Mouse (Mus musculus) cerebral cortex, adult 2 months (tissue): ENCODE measurements around the gene Tmc4.

Source experiments
- WGBS: fragments of 180-500 bp; shearing (Covaris S2); methylation state at CpG from one replicate; pipeline ENCODE4 v1.1.7; 2018; 5-methylcytosine and 5-hydroxymethylcytosine counted together

Tmc4 gene

DNA sequence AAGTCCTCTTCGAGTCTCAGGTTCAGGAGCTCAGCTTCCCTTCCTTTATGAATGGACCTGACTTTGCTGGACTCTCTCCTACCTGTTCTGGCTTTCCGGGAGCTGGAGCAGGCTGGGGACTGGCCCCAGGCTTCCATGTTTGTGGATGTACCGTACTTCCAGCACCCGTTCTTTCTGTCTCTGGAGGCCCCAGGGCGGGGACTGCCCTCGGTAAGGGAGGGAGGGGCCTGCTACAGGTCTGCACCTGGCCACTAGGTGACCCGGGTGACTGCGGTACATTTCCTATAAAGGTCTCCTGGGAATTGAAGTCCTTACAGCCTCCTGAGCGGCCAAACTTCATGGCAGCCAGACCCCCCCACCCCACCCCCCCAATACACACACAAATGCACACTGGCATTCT is at the start of gene Tmc4:
Gene Tmc4, minus strand, starts transcription at position 212 of the 400 bp plus-strand sequence.
- WGBS: 63% methylated on average over 9 of the region's 9 CpGs

DNA sequence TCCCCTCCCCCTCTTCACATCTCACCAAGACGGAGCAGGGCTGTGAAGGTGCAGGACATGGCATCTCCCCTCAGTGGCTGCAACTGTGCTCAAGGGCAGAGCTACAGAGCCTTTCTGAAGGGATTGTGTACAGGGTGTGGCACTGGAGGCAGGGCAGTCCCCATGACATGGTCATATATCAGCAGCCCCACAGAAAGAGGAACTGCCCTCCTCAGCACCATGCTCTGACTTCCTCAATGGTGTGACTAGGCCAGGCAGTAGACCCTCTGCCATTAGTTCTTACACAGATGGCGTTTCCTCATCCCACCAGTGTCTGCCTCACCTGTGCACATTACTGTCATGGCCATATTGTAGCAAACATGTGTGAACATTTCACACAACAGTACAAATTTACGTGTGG is 42.9 kb upstream of the Tmc4 start, which contains the start of gene Pirb:
Gene Pirb, minus strand, starts transcription at position 124 of the 400 bp plus-strand sequence.
- 65% methylated on average over 1 of the region's 3 CpGs for WGBS

DNA sequence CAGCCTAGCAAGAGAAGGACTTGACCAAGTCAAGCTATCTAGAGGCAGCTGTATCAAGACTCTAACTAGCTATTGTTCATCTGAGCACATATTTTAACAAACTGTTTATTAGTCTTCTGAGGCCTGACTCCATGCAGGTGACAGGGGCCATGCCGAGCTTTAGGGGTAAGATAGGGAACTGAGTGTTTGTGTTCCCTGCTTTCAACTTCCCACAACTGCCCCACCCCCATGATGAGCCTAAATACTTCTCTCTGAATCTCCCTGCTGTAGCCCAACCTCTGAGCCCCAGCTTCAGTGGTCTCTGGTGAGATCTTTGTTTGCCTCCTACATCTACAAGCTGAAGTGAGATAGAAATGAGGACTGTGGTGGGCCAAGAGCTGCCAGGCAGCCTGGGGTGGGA is 37.9 kb upstream of the Tmc4 start:
- WGBS: 83% methylated on average over 1 of the region's 1 CpGs

DNA sequence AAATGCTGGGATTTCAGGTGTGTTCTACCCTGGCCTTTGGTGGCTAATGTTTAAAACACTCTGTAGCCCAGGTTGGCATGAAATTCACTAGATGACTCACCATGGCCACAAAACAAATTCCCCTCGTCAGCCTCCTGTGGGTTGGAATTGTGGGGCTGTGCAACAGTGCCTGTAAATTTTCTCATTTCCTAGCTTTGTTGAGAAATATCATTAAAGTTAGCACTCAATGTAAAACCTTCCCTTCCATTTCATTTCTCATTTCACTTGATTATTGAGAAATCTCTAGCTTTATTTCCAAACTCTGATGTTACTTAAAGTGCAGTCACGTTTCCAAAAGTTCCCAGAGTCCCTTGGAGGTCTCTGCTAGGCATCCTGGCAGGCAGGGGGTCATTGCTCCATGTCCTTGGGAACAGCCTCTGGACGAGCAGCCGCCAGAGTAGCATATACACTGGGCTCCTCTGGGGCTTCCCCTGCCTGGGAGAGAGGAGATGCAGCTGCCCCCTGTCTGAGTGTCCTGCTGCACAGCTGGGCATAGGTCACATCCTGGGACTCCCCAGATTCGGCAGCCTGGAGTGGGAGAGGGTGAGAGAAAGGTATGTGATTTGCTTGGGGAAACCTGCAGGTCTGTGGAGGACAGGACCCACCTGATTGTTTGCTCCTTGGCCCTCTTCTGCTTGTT is 35.0 kb upstream of the Tmc4 start:
- 54% methylated on average over 5 of the region's 5 CpGs for WGBS

DNA sequence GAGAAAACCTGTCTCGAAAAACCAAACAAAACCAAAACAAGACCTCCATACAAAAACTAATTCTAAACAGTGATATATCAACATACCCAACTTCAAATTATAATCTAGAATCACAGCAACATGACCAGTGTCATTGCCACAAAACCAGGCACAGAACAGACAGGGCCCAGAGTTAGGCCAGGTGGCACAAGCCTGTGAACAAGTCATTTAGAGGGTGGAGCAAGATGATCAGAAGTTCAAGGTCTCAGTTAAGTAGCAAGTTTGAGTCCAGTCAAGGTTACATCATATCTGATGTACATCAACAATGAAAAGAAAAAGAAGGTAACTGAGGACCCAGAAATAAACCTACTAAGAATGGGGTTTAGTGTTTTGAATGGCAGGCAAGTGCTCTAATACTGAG is 31.6 kb upstream of the Tmc4 start:
- WGBS: 81% methylated on average over 1 of the region's 1 CpGs

DNA sequence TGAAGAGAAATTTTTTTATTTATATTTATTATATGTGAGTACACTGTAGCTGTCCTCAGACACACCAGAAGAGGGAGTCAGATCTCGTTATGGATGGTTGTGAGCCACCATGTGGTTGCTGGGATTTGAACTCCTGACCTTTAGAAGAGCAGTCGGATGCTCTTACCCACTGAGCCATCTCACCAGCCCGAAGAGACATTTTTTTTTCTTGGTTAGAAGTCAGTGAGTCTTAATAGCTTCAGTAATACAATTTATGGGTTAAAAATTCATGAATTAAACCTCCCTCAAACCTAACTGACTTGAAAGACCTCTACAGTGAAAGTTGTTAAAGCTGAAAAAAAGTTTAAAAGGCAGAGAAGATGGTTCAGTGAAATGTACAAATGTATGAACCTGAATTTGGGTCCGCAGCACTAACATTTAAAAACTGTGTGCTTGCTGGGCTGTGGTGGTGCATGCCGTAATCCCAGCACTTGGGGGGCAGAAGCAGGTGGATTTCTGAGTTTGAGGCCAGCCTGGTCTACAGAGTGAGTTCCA is 31.2 kb upstream of the Tmc4 start:
- WGBS: 48% methylated on average over 5 of the region's 5 CpGs

DNA sequence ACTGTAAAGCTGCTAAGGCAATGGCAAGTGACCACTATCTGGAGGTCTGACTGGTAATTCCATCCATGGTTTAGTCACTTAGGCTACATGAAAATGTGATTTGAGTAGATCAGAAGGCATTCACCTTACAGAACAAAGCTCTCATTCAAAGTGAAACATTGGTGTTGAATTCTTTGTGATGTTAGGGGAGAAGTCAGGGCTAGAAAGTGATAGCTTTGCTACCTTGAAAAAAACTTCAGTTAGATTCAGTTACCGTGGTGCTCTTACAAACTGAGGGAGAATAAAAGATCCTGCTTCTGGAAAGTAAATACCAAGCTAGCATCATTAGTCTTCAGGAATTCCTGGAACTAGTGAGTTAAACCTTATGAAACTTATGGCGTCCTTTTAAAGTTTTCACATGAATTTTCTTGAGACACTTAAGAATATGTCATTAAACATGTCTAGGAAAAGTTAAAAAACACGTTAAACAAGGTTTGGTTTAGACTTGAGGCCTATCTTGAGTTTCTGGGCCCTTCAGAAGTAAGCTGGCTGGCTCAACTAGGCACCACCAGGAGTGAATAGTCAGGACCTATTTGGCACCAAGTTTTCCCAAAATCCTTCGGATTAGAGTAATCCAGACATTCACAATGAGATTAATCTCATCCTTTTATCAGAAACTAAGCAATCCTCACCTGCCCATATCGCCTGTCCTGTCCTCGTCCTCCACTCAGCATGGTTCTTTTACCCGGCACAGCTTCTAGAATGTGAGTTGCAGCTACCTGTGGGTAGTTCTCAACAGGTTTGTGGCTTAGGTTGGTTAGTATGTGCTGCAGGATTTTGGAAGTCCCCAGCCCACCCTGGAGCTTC is 30.4 kb upstream of the Tmc4 start:
- 56% methylated on average over 7 of the region's 7 CpGs for WGBS

DNA sequence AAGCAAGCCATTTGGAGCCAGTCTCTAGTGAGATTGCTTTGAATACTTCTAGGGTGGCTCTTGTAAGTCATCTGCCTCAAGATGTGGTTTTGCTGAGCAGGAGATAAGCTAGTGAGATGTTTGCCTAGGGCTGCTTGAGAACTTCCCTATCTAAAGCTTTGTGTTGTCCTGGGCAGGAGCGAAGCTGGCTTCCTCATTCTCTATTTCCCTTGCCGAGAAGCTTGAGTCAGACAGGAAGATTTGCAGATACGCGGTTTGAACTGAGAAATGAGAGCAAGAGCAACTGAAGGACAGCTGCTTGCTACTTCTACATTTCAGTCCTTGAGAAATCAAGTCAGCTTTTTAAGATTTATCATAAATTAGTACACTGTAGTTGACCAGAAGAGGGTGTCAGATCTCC is 29.7 kb upstream of the Tmc4 start:
- WGBS: 51% methylated on average over 4 of the region's 4 CpGs

DNA sequence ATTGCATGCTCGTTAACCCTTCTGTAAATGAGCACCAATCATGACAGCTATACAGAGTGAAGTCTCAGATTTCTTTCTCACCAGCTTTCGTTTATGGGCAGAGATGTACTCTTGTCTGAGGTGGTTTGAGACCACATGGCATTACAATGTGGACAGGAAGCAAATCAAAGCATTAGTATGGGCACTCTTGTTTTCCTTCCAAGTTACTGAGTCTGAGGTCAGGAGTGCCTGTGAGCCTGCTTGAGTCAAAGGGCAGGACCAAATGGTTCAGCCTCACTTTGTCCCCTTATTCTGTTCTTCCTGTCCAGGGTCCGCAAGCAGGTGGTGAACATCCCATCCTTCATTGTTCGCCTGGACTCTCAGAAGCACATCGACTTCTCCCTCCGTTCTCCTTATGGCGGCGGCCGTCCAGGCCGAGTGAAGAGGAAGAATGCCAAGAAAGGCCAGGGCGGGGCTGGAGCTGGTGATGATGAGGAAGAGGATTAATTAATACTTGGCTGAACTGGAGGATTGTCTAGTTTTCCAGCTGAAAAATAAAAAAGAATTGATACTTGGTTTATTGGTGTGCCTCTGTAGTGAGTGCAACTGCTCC is 29.1 kb upstream of the Tmc4 start:
- WGBS: 32% methylated on average over 11 of the region's 11 CpGs

DNA sequence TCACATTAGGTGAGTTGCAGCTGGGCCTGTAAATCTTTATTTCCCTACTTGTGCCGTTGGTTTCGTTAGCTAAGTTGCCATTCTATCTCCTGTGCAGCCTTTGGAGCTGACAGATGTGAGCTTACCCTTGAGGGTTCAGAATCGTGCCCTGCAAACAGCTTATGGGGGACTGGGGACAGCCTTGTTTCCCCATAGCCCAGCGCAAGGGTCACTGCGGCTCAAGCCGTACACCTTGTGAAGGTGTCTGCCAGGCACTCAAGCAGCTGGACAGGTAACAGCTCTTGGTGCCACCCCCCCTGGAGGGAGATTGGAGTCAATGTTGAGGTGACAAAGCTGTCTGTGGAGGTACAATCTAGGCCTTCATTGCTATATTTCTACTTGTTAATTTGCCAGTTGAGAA is 28.6 kb upstream of the Tmc4 start:
- 26% methylated on average over 6 of the region's 6 CpGs for whole genome bisulfite sequencing

DNA sequence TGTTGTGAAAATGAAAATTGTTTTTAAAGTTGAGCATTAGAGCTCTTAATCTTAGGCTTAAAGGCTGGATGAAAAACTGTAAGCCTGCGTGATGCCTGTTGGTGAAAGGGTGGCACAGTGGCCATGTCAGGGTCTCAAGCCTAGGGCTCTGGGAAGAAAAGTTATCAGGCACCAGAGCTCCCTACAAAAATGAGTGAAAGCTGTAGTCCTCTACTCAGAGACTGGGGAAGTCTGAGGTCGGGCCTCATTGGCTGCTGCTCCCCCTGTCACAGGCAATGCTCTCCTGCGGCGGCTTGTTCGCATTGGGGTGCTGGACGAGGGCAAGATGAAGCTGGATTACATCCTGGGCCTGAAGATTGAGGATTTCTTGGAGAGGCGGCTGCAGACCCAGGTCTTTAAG is 28.1 kb upstream of the Tmc4 start:
- WGBS: 6% methylated on average over 7 of the region's 7 CpGs

DNA sequence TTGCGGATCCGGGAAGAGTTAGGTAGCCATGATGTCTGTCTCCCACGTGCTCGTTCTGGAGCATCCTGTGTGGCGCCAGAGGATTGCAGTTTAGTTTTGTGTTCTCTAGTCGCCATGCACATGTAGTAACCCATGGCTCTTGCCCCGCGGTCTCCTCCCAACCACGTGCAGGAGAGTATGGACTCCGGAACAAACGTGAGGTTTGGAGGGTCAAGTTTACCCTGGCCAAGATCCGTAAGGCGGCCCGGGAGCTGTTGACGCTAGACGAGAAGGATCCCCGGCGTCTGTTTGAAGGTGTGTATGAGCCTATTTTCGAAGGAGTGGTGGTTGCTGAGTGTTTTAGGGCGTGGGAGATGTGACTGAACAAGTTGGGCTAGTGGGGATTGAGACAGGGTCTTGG is 27.1 kb upstream of the Tmc4 start:
- WGBS: under 1% methylated on average over 20 of the region's 20 CpGs

DNA sequence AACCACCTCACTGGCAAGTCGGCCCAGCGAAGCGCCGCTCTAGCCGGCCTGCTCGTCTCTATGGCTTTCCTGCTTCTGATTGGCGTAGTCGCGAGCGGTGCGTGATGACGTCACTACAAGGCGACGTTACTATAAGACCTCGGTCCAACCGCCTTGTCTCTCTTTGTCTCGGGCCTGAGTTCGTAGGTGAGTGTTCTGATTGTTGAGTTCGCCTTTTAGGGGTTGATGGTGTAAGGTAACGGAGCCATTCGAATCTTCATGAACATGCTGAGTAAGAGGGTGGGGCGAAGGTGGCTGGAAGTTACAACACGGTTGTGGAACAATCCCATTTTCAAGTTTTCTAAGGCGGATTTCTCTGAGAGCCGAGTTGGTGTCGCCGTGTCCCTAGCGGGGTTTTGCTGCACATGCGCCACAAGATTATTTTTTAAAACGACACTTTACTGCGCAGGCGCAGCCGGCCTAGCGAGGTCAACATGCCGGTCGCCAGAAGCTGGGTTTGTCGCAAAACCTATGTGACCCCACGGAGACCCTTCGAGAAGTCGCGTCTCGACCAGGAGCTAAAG is 26.6 kb upstream of the Tmc4 start, which contains the start of gene Rps9:
Gene Rps9, plus strand, starts transcription at position 115 of the 563 bp plus-strand sequence.
- WGBS: 1% methylated on average over 42 of the region's 42 CpGs

DNA sequence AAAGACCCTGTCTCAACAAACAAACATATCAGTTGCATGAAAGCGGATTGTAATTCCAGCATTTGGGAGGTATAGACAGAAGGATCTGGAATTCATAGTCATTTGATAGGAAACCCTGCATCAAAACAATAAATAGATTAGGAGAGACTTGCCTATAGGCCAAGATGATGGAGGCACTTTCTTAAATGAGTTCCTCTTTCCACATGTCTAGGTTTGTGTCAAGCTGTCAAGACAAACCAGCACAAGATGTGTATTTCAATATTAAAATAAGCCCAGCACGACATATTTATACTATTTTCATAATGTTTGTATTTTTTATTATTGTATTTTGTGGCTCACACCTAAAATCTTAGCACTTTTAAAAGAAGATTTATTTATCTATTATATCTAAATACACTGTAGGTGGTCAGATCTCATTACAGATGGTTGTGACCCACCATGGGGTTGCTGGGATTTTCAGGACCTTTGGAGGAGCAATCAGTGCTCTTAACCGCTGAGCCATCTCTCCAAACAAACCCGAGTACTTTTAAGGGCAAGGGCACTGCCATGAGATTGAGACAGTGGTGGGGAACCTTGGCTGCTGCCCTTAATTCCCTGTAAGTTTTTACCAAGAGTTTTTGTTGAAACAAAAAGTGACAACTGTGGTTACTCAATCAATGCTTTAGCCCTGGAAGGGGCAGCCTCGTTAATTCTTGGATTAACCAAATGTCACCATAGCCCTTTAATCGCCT is 26.0 kb upstream of the Tmc4 start:
- WGBS: 23% methylated on average over 6 of the region's 6 CpGs

DNA sequence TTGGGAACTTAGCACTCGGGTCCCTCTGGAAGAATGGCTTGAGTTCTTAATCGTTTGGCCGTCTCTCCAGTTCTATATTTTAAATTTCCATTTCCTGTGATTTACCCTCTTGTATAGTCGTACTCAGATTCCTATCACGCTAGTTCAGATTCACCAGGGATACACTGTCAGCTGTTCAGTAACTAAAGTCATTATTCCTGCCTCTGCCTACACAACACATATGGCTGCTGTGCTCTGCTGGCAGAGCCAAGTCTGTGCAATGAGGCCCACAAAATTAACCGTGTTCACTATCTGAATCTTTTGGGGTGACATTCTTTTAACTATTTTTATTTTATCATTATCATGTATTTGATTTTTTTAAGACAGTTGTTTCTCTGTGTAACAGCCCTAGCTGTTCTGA is 21.1 kb upstream of the Tmc4 start:
- WGBS: 53% methylated on average over 6 of the region's 6 CpGs

DNA sequence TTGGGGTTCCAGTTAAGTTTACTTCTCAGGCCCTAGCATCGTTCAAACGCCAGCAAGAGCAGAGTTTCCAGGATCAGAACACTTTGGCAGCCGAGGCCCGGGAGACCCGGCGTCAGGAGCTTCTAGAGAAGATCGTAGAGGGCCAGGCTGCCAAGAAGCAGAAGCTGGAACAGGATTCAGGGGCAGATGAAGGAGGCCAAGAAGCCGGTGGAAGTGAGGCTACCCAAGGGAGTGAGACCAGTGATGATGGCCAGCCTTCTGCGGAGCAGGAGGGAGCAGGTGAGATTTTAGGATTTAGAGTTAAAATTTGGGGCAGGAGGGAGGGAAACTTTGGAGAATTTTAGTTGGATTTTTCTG is 17.6 kb upstream of the Tmc4 start:
- WGBS: 12% methylated on average over 9 of the region's 9 CpGs

DNA sequence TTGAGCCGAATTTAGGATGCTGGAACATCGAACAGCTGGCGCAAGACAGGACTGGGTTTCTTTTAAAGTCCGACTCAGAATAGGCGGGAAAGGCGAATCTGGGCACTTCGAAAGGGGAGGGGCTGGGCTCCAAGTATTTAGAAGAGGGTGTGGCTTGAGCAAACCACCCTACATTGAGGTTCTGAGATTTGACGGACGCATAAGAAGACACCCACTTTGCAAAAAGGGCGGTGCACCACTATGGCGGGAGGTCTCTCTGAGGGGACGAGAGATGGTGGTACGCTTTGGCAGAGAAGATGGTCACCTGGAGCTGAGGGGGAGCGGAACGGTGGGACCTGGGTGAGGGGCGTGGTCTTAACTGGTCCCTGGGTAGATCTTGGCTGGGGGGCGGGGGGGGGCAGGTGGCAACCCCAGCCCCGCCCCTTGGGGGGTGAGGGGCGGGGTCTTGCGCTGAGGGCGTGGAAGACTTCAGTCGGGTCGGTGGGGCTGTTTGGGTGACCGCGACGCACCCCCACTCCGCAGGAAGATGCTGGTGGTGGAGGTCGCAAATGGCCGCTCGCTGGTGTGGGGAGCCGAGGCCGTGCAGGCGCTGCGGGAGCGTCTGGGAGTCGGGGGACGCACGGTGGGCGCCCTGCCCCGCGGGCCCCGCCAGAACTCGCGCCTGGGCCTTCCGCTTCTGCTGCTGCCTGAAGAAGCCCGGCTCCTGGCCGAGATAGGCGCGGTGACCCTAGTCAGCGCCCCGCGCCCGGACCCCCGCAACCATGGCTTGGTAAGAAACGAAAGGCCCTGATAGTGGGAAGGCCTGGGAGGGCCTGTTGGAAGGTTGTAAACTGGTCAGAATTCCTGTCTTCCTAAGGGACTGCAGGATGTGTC is 17.0 kb upstream of the Tmc4 start:
- 1% methylated on average over 52 of the region's 55 CpGs for WGBS

DNA sequence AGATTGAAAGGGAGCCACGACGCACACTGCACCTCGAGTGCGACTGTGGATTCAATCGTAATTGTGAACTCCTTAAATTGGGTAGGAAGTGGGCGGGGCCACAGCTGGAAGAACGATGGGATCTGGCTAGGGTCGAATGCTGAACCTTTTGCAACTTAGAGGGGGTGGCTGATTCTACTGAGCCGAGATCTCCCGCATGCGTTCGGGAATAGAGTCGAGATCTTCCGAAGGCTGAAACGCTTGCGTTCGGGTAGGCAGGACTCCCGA is 16.4 kb upstream of the Tmc4 start:
- under 1% methylated on average over 18 of the region's 18 CpGs for WGBS

DNA sequence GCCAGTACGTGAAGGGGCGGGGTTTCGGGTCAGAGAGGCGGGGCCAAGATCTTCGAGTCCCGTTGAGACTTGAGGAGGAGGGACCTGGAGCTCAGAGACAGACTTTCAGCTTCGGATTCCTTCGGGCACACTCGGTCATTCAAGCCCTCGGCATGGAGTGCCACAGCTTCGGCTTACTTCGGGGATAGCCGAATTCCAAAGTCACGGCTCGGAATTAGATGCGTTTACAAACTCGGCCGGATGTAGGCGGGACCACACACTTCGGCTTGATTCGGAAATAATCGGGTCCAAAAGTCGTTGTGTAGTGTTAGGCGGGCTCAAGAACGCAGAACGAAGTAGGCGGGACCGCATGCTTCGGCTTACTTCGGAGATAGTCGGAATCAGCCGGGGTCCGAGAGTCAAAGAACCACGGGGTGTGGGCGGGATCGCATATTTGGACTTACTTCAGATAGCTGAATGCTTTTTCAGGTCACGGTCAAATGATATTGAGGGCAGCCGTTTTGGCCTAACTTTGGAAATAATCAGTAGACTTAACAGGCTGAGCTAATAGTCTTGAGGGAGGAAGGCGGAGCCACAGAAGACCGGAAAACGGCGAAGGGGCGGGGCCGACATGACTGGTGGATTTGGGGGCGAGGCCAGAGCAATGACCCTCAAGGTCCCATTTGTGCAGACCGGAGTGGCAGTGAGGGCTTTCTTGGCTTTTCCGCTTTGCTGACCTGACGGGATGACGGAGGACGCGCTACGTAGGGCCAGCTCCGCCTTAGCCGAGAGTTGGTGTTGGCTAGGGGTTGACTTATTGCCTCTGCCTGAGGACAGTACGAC is 15.8 kb upstream of the Tmc4 start, which contains the start of gene Mboat7:
Gene Mboat7, minus strand, starts transcription at position 537 of the 822 bp plus-strand sequence.
- WGBS: under 1% methylated on average over 55 of the region's 55 CpGs
